Mouse (Mus musculus): ENCODE results near the gene Teddm3. TPM values are rescaled to one million over a fixed set of nuclear protein-coding genes. Genes with fewer than 3 reads are reported as not detected.
"Not testable (repeated sequence)": the region's sequence is repeated elsewhere in the genome, so short reads cannot be mapped to it uniquely, and the experiment has no call there.

Teddm3 gene
- polyA plus RNA-seq, 1 experiment from 2014 or later: not detected

- no peaks in the 10 kb centered on the region for H3K4me1 ChIP-seq
- no peak for ATAC-seq (ENCODE audit: insufficient number of reproducible peaks, insufficient read depth, low FRiP score, low TSS enrichment)
- H3K36me3 ChIP-seq: no peaks in the 10 kb centered on the region
- no peak overlapping the region for H3K4me2 ChIP-seq (replicated peaks)
- no peaks in the 10 kb centered on the region for H3K27me3 ChIP-seq
- H3K27ac ChIP-seq: no peak overlapping the region
- WGBS: 48% methylated on average over 1 of the region's 1 CpGs
- H3K9ac ChIP-seq: no peak overlapping the region
- no peak overlapping the region for H3K4me3 ChIP-seq
- no peaks in the 10 kb centered on the region for H3K9me3 ChIP-seq
These were observed 17.3 kb downstream of the Teddm3 start for GRCm38 (mm10) chr16:21136312-21137083.

GRCm38 (mm10) chr16:21127666-21128065 lies 26.1 kb downstream of the Teddm3 start:
- H3K4me1 ChIP-seq; H3K9me3 ChIP-seq; H3K4me2 ChIP-seq (replicated peaks); H3K9ac ChIP-seq; ATAC-seq (ENCODE audit: insufficient number of reproducible peaks, insufficient read depth, low FRiP score, low TSS enrichment); H3K27ac ChIP-seq; H3K36me3 ChIP-seq; H3K27me3 ChIP-seq; H3K4me3 ChIP-seq: not testable (repeated sequence)
- 87% methylated on average over 3 of the region's 3 CpGs for WGBS

GRCm38 (mm10) chr16:21122776-21123175 lies 31.0 kb downstream of the Teddm3 start:
- not testable (repeated sequence) for H3K4me3 ChIP-seq; ATAC-seq (ENCODE audit: insufficient number of reproducible peaks, insufficient read depth, low FRiP score, low TSS enrichment); H3K36me3 ChIP-seq; H3K9me3 ChIP-seq; H3K4me2 ChIP-seq (replicated peaks); H3K27ac ChIP-seq; H3K9ac ChIP-seq; H3K27me3 ChIP-seq; H3K4me1 ChIP-seq
- 74% methylated on average over 2 of the region's 2 CpGs for WGBS

GRCm38 (mm10) chr16:21116078-21116477 lies 37.7 kb downstream of the Teddm3 start:
- Histone ChIP-seq H3K36me3 (no peaks in the 10 kb centered on the region), H3K27ac (no peak overlapping the region), H3K4me3 (no peak overlapping the region), H3K27me3 (no peaks in the 10 kb centered on the region), H3K4me1 (no peaks in the 10 kb centered on the region), H3K4me2 (replicated peaks) (no peak overlapping the region), H3K9ac (no peak overlapping the region), H3K9me3 (no peaks in the 10 kb centered on the region)
- no peak for ATAC-seq (ENCODE audit: insufficient number of reproducible peaks, insufficient read depth, low FRiP score, low TSS enrichment)
- WGBS: 70% methylated on average over 5 of the region's 5 CpGs

GRCm38 (mm10) chr16:21109473-21109872 lies 44.3 kb downstream of the Teddm3 start:
- Histone ChIP-seq H3K9me3 (no peaks in the 10 kb centered on the region), H3K4me2 (replicated peaks) (no peak overlapping the region), H3K36me3 (no peaks in the 10 kb centered on the region), H3K27ac (no peak overlapping the region), H3K27me3 (no peaks in the 10 kb centered on the region), H3K4me1 (no peaks in the 10 kb centered on the region), H3K4me3 (no peak overlapping the region), H3K9ac (no peak overlapping the region)
- 81% methylated on average over 1 of the region's 1 CpGs for WGBS
- no peak for ATAC-seq (ENCODE audit: insufficient number of reproducible peaks, insufficient read depth, low FRiP score, low TSS enrichment)

Other genes with a start within 250 kb of the Teddm3 start
- 76.1 and 79.7 TPM in 2 replicates for gene Ephb3, start 50.8 kb upstream of the Teddm3 start, polyA plus RNA-seq (2016; fragmentation: Nextera tagmentation; extraction: Ambion mirVana)